Mouse (Mus musculus): Measurements from ENCODE around the gene Gstt4. TPM values are rescaled to one million over a fixed set of nuclear protein-coding genes. Genes with fewer than 3 reads are reported as not detected.
"Not testable (repeated sequence)": the region's sequence is repeated elsewhere in the genome, so short reads cannot be mapped to it uniquely, and the experiment has no call there.

Gstt4 gene
- total RNA-seq, 2 experiments from 2014 or later, result not detected

- intact Hi-C loops (cut with DNase I), result no loop called here
- peak; percentile 59 to 60 for DNase-seq (ENCODE audit: low spot score in 2 of 2)
These were observed 24.6 kb downstream of the Gstt4 start for GRCm38 (mm10) chr10:75797619-75798175.

GRCm38 (mm10) chr10:75796731-75797516, 25.4 kb downstream of the Gstt4 start:
- DNase-seq (ENCODE audit: low spot score in 2 of 2), result no peak
- intact Hi-C loops (cut with DNase I), result no loop called here

GRCm38 (mm10) chr10:75794880-75795279, 27.5 kb downstream of the Gstt4 start:
- DNase-seq (ENCODE audit: low spot score in 2 of 2), result no peak
- intact Hi-C loops (cut with DNase I), result no loop called here

- no peak for DNase-seq (ENCODE audit: low spot score in 2 of 2)
- intact Hi-C loops (cut with DNase I), result no loop called here
These were observed 31.6 kb downstream of the Gstt4 start for GRCm38 (mm10) chr10:75790773-75791172.

- intact Hi-C loops (cut with DNase I), result no loop called here
- DNase-seq (ENCODE audit: low spot score in 2 of 2), result no peak
These were observed 32.5 kb downstream of the Gstt4 start for GRCm38 (mm10) chr10:75789841-75790240.

- intact Hi-C loops (cut with DNase I), result no loop called here
- DNase-seq (ENCODE audit: low spot score in 2 of 2), result no peak
These were observed 33.1 kb downstream of the Gstt4 start for GRCm38 (mm10) chr10:75789081-75789735.

GRCm38 (mm10) chr10:75788277-75788676, 34.1 kb downstream of the Gstt4 start:
- no peak for DNase-seq (ENCODE audit: low spot score in 2 of 2)
- intact Hi-C loops (cut with DNase I), result no loop called here

- DNase-seq (ENCODE audit: low spot score in 2 of 2), result no peak
- intact Hi-C loops (cut with DNase I), result no loop called here
These were observed 36.9 kb downstream of the Gstt4 start for GRCm38 (mm10) chr10:75785442-75785841.

- intact Hi-C loops (cut with DNase I), result no loop called here
- DNase-seq (ENCODE audit: low spot score in 2 of 2), result no peak
These were observed 41.4 kb downstream of the Gstt4 start, which contains the start of the genes Gm20441 and Gstt3 for GRCm38 (mm10) chr10:75780769-75781578. TSS of gene Gm20441 (minus strand) at chr10:75780954. TSS of gene Gstt3 (minus strand) at chr10:75781414.

GRCm38 (mm10) chr10:75779206-75780174, 42.9 kb downstream of the Gstt4 start:
- intact Hi-C loops (cut with DNase I), result no loop called here

GRCm38 (mm10) chr10:75777885-75778284, 44.5 kb downstream of the Gstt4 start:
- DNase-seq (ENCODE audit: low spot score in 2 of 2), result no peak
- intact Hi-C loops (cut with DNase I), result no loop called here

More at GRCm38 (mm10) chr10:75779206-75780174, 42.9 kb downstream of the Gstt4 start:
- no peak for DNase-seq (ENCODE audit: low spot score in 2 of 2)

GRCm38 (mm10) chr10:75776562-75776961, 45.8 kb downstream of the Gstt4 start:
- intact Hi-C loops (cut with DNase I), result no loop called here
- no peak for DNase-seq (ENCODE audit: low spot score in 2 of 2)

- intact Hi-C loops (cut with DNase I), result no loop called here
- no peak for DNase-seq (ENCODE audit: low spot score in 2 of 2)
These were observed 47.8 kb downstream of the Gstt4 start for GRCm38 (mm10) chr10:75774587-75774986.

- intact Hi-C loops (cut with DNase I), result no loop called here
- DNase-seq (ENCODE audit: low spot score in 2 of 2), result no peak
These were observed 48.2 kb downstream of the Gstt4 start for GRCm38 (mm10) chr10:75774102-75774501.

GRCm38 (mm10) chr10:75772795-75773664, 49.3 kb downstream of the Gstt4 start, which contains the start of gene Ddt:
TSS of gene Ddt (minus strand) at chr10:75773414.
- DNase-seq (ENCODE audit: low spot score in 2 of 2), result peak; percentile 80 to 81
- intact Hi-C loops (cut with DNase I), result no loop called here

GRCm38 (mm10) chr10:75767756-75768155, 54.6 kb downstream of the Gstt4 start:
- intact Hi-C loops (cut with DNase I); DNase-seq (ENCODE audit: low spot score in 2 of 2): not testable (repeated sequence)

GRCm38 (mm10) chr10:75766856-75767255, 55.5 kb downstream of the Gstt4 start:
- DNase-seq (ENCODE audit: low spot score in 2 of 2), result no peak
- intact Hi-C loops (cut with DNase I), result no loop called here
